Mouse (Mus musculus) lung, postnatal 0 days (tissue): Measurements from ENCODE around the gene Dcaf5.

ENCODE experiments used
- CTCF ChIP-seq: IDR thresholded peaks from 2 replicates; pipeline ENCODE4 v1.5.1; 2016; ENCODE audit warnings: antibody characterized with exemption, mild to moderate bottlenecking
- EP300 ChIP-seq: IDR thresholded peaks from 2 replicates; pipeline ENCODE4 v1.6.1; 2016; ENCODE audit warnings: antibody characterized with exemption, mild to moderate bottlenecking, control low read depth

- TF ChIP-seq CTCF = no peak
- TF ChIP-seq EP300 = no peak
These were observed 111.6 kb downstream of the Dcaf5 start for GRCm38 (mm10) chr12:80324785-80325131.
